Mouse (Mus musculus): ENCODE data around the gene Ugt1a6a.

DNA sequence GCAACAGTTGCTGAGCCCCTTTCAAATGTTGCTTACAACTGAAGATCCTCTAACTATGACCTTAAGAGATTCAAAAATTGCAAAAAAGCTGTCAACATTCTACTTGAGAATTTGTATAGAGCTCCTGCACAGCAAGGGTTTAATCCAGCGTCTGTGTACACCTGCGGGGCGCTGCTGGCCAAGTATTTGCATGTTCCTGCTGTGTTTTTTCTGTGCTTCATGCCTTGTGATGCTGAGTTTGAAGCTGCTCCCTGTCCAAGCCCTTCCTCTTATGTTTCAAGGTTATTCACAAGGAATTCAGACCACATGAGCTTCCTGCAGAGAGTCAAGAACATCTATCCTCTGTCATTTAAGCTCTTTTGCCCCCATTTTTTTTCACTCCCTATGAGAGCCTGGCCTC lies 57.5 kb downstream of the Ugt1a6a start:
- TF ChIP-seq POLR2A (IDR thresholded peaks at IDR 0.05; ENCODE audit: control insufficient read depth in 1 of 2, insufficient read depth in 1 of 2, low read depth in 1 of 2, low read length in 2 of 2, poor library complexity in 1 of 2) (no peak), USF2 (IDR thresholded peaks at IDR 0.05; ENCODE audit: borderline replicate concordance in 1 of 2, insufficient read depth in 1 of 2, low read depth in 1 of 2, low read length in 2 of 2) (no peak), CTCF (IDR thresholded peaks at IDR 0.05 in 2 of 3, conservative IDR thresholded peaks at IDR 0.05 in 1 of 3; ENCODE audit: control insufficient read depth in 1 of 3, insufficient read depth in 1 of 3, low read depth in 2 of 3, low read length in 3 of 3, poor library complexity in 1 of 3, severe bottlenecking in 1 of 3) (no peak), ZNF384 (IDR thresholded peaks at IDR 0.05; ENCODE audit: low read depth, low read length) (no peak), POLR2AphosphoS2 (IDR thresholded peaks at IDR 0.05; ENCODE audit: low read length) (no peak), GATA1 (IDR thresholded peaks at IDR 0.05; ENCODE audit: low read depth, low read length) (no peak), JUND (IDR thresholded peaks at IDR 0.05; ENCODE audit: low read depth, low read length) (no peak), USF1 (IDR thresholded peaks at IDR 0.05; ENCODE audit: low read depth, low read length) (no peak), ELF1 (IDR thresholded peaks at IDR 0.05; ENCODE audit: low read depth, low read length) (no peak), ZC3H11A (IDR thresholded peaks at IDR 0.05; ENCODE audit: low read depth, low read length) (no peak), MAX (IDR thresholded peaks at IDR 0.05; ENCODE audit: low read length) (no peak), EP300 (IDR thresholded peaks at IDR 0.05; ENCODE audit: low read depth in 1 of 2, low read length in 2 of 2) (no peak)
